Mouse (Mus musculus): ENCODE measurements around the gene Map4k2.

GRCm38 (mm10) chr19:6364317-6364725 is 23.4 kb downstream of the Map4k2 start:
- no peak for TF ChIP-seq FOSL1 (IDR thresholded peaks at IDR 0.05; ENCODE audit: insufficient read depth, low read length, poor library complexity, severe bottlenecking)
- no peak for TF ChIP-seq CTCF (IDR thresholded peaks at IDR 0.05; ENCODE audit: control insufficient read depth, insufficient read depth, insufficient read length)

All from C2C12 (cell line).